Mouse (Mus musculus): ENCODE data around the gene Pdzrn3.

The Pdzrn3 gene

DNA sequence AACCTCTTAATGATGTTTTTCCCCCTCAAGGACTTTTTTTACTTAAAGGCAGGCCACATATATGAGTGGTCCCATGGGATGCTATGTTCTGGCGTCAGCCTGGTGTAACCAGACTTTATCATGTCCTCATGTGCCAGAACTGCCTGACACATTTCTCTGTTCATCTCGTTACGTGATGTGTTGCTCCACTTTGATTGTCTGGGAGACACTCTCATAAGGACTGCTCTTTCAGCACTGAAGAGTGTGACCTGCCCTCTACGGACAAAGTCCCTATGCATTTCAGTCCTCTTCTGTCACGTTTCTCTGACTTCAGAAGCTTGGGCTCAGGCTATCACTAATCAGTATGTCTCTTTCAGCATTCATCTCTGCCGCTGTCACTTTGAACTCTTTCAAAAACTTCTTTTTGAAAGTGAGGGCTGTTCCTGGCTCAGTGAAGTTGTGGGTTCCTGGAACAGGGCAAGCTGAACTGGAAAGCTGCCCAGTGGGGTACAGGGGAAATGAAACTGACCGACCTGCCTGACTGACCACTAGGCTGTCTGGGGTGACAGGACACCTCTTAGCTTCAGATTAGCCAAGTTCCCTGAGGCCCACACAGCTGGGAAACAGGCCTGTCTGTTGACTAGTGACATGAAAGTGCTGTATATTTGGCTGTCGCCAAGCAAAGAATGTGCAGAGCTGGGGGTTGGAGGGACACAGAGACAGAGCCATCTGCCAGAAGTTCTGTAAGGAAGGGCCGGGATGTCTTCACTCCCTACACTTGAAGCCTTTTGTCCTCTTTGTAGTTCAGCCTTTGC, 10.7 kb downstream of the Pdzrn3 start:
- no peak for DNase-seq (ENCODE audit: low spot score)

GRCm38 (mm10) chr6:101365795-101366194, 11.9 kb downstream of the Pdzrn3 start:
- no peak for DNase-seq (ENCODE audit: low spot score)

DNA sequence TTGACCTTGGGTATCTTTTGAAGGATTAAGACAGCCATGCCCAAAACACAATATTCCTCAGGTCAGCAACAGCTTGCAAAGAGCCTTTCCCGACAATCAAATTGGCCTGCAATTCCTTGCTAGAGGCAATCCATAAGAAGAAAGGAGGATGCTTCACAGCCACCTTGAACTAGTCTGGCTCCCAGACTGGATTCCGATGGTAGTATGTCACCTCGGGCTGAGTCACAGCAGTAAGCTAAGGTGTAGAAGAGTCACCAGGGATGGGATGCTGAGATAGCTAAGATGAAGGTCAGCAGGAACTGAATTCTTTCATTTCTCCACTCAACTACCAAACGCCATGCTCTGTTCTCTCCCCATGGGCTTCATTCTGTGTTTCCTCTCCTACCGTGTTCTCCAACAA, 13.8 kb downstream of the Pdzrn3 start:
- no peak for DNase-seq (ENCODE audit: low spot score)

DNA sequence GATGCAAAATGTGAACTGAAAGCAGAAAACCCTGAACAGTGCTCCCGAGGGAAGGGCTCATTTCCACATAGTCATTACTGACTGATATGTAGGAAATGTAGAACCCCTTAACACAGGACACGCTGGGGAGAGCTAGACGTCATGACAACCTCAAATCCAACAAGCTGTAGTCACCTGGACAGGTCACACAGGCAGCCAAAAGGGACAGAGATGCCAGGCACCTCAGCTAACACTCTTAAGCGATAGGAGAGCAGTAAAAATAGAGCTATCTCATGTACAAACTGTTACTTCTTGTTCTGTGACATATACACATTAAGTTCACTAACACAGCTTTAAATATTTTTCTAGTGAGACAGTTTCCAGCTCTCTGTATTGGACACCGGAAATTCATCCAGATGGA, 15.0 kb downstream of the Pdzrn3 start:
- no peak for DNase-seq (ENCODE audit: low spot score)

- DNase-seq (ENCODE audit: low spot score), result no peak
Observed at GRCm38 (mm10) chr6:101362268-101362667, 15.4 kb downstream of the Pdzrn3 start.

DNA sequence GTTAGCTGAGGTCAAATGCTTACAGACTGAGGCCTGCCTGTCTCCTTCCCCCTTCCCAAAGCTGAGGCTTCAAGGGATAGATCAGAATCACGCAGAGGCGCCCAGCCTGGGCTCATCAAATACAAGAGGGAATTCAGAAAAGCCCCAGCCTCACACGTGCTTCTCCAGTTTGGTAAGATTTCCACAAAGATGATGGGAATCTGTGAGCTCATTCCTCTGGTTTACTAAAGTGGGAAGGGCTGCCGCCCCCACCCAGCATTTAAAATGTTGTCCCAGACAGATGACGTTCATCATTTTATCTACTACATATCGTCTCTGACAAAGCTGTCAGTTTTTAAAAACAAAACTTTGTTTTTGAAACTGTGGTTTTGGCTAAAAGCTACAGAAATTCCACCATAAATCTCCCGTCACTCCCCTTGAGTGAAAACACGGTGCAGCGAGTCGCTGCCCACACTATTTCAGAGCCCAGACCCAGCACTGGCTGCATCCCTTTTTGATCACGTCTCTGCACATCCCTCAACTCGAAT, 17.4 kb downstream of the Pdzrn3 start:
- no peak for DNase-seq (ENCODE audit: low spot score)

DNA sequence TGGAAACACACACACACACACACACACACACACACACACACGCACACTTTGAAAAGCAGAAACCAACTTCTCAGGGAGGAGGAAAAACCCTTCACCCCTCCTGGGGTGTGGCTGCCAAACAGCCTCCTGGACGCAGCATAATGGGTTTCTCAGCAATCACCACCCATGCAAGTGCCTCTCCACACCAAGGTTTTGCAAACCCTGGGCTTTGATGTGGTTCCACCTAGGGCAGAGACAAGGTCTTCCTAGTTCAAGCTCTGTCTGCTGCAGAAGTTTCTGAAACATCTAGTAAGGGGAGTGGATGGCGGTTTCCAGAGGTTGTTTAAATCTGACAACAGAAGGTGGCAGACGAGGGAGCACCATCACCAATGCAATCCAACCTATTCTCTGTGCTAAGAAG, 18.1 kb downstream of the Pdzrn3 start:
- DNase-seq (ENCODE audit: low spot score), result no peak

- no peak for DNase-seq (ENCODE audit: low spot score)
Observed at GRCm38 (mm10) chr6:101354887-101355286, 22.8 kb downstream of the Pdzrn3 start.

DNA sequence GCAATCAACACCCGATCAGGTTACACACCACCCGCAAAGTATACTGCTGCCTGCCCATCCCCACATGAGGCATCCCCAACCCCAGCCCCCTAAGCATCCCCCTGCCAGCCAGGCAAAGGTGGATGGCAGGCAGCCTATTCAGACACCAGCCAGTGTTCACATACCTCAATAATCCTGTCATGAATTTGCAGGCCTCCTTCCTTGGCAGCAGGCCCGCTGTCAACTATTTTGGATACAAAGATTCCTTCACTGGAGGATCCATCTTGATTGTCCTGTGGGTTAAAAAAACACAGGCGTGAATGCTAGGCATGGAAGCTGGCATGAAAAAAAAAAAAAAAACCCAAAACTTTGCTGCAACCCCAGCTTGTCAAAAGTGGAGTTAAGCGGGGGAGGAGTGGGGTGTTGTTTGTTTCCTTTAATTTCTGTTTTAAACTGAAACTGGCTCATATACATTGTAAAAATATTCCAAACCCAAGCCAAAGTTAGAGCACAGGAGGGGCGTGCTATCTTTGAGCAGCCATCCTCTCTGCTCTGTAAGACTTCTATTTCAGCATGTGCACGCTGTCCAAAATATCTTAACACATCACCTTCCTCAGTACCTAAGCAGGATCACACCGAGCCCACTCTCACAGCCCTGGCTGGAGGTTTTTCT, 23.3 kb downstream of the Pdzrn3 start:
- no peak for DNase-seq (ENCODE audit: low spot score)

GRCm38 (mm10) chr6:101353701-101354100, 24.0 kb downstream of the Pdzrn3 start:
- DNase-seq (ENCODE audit: low spot score), result no peak

DNA sequence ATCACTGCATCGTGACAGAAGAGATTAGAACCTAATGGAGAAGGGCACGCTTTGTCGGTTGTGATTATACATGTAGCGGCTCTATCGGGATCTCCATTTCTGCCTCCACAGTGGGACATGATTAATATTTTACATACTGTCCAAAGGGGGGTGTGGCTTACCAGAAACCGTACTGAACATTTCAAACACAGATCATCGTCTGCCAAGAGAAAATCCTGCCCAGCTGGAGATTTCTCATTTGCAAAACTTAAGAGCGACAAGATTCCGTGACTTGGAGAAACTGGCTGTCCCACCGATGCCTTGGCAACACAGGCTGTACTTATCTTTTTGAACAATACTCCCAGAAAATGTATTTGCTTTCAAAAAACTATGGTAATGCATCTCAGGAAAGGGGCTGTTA, 25.1 kb downstream of the Pdzrn3 start:
- no peak for DNase-seq (ENCODE audit: low spot score)

DNA sequence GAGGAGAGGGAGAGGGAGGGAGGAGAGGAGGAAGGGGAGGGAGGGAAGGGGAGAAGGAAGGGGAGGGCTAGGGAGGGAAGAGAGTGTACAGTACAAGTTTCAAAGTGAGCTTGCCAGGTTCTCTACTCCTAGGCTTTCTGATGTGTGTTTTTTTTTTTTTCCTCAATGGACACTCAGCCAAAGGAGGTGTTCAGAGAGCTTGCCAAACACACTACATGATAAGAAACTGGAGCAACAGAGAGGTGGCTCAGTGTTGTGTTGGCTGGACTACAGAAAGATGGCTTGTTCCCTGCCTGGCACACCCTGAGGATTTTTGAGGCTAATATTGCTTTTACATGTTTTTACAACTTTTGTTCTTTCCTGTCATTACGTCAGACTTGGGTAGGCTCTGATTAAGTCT, 26.6 kb downstream of the Pdzrn3 start:
- no peak for DNase-seq (ENCODE audit: low spot score)

DNA sequence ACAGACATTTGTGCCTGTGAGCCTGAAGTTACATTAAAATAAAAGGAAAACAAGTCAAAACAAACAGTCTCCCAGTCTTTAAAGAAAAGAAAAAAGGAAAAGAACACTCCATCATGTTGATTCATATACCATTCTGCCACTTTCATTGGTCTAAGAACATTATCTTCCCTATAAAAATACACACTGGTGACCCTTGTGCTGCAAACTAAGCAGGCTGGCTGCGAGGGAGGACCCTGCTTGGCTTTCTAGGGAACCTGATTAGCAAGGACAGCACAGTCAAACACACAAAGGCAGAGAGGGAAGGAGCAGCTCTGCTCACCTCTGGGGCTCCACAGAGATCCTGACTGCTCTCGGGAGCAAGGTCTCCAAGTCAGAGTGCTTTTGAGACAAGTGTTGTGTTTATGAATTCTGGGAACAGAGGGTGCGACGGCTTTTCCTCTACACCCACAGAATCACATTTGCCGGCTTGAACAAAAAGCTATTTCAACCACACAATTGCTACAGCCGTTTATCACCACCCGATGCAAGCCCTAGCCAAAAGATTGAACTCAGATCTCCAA, 27.2 kb downstream of the Pdzrn3 start:
- DNase-seq (ENCODE audit: low spot score), result no peak

- no peak for DNase-seq (ENCODE audit: low spot score)
Observed at GRCm38 (mm10) chr6:101348496-101348895, 29.2 kb downstream of the Pdzrn3 start.

- no peak for DNase-seq (ENCODE audit: low spot score)
Observed at GRCm38 (mm10) chr6:101340051-101340450, 37.6 kb downstream of the Pdzrn3 start.

GRCm38 (mm10) chr6:101337842-101338528, 39.7 kb downstream of the Pdzrn3 start:
- DNase-seq (ENCODE audit: low spot score), result no peak

- DNase-seq (ENCODE audit: low spot score), result no peak
Observed at GRCm38 (mm10) chr6:101336660-101337059, 41.0 kb downstream of the Pdzrn3 start.

- DNase-seq (ENCODE audit: low spot score), result no peak
Observed at GRCm38 (mm10) chr6:101335744-101336143, 42.0 kb downstream of the Pdzrn3 start.

- DNase-seq (ENCODE audit: low spot score), result no peak
Observed at GRCm38 (mm10) chr6:101334495-101334894, 43.2 kb downstream of the Pdzrn3 start.

- no peak for DNase-seq (ENCODE audit: low spot score)
Observed at GRCm38 (mm10) chr6:101330392-101330791, 47.3 kb downstream of the Pdzrn3 start.

DNA sequence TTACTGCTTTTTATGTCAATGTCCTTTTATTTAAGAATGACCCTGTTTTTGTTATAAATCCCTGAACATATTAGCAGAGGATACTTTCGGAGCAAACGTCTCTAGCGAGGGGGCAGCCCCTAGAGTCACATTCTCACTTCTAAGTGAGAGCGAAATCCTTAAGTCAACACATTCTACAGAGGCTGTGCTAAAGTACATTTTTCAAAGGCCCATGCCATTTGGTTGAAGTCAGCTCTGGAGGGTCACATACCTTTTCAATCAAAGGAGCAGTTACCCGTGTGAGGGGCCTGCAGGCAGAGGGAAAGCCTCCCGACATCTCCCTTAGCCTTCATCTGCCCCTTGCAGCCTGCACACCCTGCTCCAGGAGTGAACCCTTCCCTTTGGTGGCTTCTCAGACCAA, 48.2 kb downstream of the Pdzrn3 start:
- DNase-seq (ENCODE audit: low spot score), result no peak

- DNase-seq (ENCODE audit: low spot score), result no peak
Observed at GRCm38 (mm10) chr6:101328514-101328913, 49.2 kb downstream of the Pdzrn3 start.

- DNase-seq (ENCODE audit: low spot score), result no peak
Observed at GRCm38 (mm10) chr6:101327741-101328140, 50.0 kb downstream of the Pdzrn3 start.
